Mouse (Mus musculus) cerebellum, adult 9-10 months (tissue): Measurements from ENCODE around the gene Carmil2.

Experiments
- DNase-seq: peaks from one replicate; pipeline ENCODE4 v3.0.0; 2022

Carmil2 gene

DNA sequence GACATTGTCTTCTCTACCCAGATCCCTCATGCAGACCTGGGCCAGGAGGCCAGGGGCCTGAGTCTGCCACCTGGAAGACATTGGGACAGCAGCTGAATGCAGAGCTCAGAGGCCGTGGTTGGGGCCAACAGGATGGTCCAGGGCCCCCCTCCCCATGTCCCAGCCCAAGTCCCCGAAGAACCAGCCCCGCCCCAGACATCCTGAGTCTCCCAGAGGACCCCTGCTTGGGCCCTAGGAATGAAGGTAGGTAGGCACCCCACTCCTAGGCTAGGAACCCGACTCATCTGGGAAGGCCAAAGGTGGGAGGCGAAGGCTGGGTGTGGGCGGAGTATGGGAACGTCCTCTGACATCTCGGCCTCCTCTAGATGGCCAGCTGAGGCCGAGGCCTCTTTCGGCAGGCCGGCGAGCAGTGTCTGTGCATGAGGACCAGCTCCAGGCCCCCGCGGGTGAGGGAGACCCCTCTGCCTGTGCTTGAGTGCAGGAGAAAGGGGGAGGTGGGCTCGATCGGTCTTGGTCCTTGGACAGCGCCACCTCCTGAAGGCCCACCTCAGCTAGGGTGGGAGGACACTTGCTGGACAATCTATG, 11.2 kb downstream of the Carmil2 start:
- DNase-seq, result no peak

DNA sequence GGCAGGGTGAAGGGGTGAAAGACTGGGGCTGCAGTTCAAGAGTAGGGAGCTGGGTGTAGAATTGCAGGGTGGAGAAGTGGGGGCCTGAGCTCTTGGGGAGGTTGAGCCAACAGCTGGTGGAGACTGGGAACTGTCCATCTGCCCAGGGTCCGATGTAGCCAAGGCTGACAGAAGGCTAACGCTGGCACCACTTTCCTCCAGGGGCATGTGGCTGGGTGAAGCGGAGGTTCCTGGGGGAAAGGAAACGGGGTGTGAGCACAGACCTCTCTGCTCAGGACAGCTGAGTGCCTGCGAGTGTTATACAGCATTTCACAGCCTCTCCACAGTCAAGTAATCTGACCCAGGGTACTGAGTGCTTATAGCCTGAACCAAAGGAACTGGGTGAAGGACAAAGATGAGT, 12.7 kb downstream of the Carmil2 start:
- no peak for DNase-seq

DNA sequence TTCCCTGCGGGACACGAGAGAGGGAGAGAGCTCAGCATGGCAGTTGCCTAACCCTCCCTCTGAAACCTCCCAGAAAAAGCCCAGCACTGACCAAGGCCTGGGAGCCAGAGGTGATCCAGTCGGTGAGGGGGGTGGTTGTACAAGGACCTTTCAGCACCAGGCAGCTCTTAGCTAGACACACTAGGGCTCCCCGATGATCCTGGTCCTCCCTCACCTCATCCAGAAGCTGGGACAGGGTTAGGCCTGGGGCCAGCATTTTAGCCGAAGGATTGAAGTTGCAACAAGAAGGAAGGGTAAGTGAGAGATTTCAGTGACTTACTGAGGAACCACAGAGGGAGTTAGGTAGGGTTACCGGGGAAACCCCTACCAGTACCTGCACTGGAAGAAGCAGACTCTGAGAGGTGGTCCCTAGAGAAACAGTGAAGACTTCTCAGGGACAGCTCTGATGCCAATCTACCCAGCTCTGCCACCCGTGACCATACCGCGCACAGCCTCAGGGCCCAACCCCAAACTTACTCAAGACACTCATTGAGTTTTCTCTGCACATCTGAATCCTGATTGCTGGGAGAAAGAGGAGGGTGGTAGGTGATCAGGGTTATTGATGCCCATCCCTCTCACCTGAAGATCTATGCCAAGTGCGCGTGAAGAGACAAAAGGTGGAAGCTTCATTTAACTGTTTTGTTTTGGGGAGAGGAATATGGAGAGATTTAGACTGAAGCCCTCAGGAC, 13.6 kb downstream of the Carmil2 start:
- DNase-seq, result peak; percentile 59

DNA sequence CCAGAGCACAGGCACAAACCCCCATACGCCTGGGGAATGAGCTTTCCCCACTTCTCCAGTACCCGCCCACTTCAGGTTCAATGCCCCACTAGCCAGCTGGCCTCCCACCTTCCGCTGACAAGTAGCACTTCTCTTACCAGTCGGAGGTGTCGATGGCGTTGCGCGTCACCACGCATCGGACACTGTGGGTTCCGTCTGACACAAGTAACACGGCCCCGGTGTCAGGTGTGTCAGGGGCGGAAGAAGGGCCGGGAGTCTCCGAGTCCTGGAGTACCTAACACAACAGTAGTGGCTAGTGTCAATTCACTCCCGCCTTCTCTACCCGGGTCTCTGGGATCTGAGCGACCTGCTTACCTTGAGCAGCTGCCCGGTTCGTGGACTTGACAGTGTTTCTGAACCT, 14.5 kb downstream of the Carmil2 start:
- no peak for DNase-seq

DNA sequence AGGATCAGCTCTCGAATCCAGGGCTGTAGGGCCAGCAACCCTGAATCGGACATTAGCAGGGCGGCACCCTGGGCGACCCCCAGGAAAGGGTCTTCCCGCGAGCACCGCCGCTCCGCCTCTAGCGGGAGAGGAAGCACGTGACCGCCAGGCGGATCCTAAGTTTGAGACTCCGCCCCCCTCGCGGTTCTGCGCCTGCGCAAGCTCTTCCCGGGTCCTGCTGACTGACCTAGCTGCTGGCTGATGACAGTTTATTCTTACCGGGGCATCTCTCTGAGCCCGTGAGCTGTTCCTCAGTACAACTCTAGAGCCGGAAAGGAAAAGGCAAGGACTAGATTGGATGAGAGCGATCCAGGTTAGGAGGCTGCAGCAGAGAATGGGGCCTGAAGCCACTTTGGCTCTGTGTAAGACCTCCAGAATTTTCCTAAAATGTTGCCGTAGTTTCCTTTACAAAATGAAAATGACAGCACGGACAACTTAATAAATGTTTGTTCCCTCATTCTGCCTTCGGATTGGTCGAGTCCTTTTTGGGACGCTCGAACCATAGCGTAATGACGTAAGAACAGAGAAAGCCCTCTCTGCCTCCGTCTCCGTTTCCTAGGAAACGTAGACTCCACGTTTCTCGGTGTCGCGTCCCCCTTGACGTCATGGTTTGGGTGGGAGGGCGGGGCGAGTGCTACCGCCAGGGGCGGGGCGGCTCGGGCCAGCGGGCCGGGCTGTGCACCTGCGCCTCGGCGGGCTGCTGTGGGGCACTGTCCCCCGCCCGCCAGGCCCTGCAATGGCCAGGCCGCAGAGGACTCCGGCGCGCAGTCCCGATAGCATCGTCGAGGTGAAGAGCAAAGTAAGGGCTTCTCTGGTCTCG, 15.1 kb downstream of the Carmil2 start, which contains the start of the genes Acd and Pard6a:
Gene Acd (minus strand): TSS at position 137 of the 859 bp plus-strand sequence.
Gene Pard6a (plus strand): TSS at position 183 of the 859 bp plus-strand sequence.
- DNase-seq, result peak; percentile 96

DNA sequence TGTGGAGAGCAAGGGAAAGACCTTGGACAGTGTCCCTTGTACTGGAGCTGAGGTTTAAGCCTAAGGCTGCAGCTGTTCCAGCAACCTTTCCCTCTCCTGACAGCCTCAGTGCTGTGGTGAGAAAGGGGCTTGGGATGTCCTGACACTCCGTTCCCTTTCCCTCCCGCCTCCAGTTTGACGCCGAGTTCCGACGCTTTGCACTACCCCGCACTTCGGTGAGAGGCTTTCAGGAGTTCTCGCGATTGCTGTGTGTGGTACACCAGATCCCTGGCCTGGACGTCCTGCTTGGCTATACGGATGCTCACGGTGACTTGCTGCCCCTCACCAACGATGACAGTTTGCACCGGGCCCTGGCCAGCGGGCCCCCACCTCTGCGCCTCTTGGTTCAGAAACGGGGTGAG, 15.9 kb downstream of the Carmil2 start:
- DNase-seq, result peak; percentile 72

DNA sequence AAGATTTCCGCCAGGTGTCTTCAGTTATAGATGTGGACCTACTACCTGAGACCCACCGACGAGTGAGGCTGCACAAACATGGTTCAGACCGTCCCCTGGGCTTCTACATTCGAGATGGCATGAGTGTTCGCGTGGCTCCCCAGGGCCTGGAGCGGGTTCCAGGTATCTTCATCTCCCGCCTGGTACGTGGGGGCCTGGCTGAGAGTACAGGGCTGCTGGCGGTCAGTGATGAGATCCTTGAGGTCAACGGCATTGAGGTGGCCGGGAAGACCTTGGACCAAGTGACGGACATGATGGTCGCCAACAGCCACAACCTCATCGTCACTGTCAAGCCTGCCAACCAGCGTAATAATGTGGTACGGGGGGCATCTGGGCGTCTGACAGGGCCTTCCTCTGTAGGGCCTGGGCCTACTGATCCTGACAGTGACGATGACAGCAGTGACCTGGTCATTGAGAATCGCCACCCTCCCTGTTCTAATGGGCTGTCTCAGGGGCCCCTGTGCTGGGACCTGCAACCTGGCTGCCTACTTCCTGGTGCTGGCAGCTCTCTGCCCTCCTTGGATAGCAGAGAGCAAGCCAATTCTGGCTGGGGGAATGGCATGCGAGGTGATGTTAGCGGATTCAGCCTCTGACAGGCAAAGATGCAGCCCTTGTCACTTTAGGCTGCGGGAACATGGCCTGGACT, 16.8 kb downstream of the Carmil2 start:
- peak; percentile 72 for DNase-seq

DNA sequence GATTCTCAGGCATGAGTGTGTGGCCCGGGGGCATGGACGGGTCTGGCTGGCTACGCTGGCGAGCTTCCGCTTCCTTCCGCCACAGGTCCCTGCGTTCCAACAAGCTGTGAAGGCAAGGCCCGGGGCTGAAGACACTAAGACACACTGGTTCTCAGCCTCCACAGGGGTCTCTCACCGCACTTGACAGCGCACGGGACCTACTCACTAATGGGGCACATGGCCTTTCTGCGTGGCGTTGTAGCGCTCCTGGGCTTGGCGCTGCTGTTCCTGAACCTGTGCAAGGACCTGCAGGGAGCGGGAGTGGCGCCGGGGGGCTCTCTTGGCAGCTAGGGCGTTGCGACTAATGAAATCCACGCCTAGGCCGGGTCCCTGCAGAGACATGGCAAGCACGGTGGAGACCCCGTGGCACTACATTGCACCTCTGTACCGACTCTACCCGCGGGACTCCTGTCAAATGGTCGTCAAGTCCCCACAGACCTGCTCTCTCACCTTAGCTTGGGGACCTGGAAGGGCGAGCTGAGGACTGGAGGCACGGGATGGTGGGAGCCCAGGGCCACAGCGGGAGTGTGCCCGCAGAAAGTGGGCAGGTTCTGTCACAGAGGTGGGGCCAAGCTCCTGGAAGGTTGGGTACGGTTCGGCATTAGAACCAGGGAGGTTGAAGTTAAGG, 18.2 kb downstream of the Carmil2 start:
- peak; percentile 73 for DNase-seq

DNA sequence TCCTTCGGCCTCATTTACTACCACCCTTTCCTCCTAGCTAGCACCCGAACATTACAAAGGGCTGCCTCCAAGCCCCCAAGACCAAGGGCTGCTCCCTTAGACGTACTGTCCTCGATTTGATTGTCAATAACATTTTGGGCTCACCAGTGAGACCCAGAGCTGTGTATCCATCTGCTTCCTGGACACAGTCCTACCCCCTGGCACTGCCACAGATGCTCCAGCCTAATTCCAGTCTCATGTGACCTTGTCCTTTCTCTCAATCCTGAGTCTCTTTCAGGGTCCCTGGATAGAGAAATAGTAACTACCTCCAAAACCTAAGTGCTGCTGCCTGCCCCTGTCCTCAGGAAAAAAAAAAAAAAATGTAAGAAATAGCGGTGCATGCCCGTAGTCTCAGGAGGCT, 18.9 kb downstream of the Carmil2 start:
- peak; percentile 94 for DNase-seq

DNA sequence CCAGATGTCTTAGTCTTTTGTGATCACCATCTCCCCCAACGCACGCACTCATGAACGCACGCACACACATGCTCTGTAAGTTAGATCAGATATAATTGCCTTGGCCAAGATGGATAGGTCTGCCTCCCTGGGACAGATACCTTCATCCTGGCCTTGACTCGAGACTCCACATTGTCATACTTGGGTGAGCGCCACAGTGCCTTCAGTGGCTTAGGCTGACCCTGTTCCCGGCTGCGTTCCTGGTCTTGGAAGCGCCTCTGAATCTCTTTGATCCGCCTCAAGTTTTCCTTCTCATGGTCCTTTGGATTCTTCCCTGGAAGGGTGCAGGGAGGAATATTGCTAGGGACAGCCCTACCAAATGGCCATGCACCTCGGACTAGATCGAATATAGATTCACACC, 20.4 kb downstream of the Carmil2 start:
- DNase-seq, result peak; percentile 63

DNA sequence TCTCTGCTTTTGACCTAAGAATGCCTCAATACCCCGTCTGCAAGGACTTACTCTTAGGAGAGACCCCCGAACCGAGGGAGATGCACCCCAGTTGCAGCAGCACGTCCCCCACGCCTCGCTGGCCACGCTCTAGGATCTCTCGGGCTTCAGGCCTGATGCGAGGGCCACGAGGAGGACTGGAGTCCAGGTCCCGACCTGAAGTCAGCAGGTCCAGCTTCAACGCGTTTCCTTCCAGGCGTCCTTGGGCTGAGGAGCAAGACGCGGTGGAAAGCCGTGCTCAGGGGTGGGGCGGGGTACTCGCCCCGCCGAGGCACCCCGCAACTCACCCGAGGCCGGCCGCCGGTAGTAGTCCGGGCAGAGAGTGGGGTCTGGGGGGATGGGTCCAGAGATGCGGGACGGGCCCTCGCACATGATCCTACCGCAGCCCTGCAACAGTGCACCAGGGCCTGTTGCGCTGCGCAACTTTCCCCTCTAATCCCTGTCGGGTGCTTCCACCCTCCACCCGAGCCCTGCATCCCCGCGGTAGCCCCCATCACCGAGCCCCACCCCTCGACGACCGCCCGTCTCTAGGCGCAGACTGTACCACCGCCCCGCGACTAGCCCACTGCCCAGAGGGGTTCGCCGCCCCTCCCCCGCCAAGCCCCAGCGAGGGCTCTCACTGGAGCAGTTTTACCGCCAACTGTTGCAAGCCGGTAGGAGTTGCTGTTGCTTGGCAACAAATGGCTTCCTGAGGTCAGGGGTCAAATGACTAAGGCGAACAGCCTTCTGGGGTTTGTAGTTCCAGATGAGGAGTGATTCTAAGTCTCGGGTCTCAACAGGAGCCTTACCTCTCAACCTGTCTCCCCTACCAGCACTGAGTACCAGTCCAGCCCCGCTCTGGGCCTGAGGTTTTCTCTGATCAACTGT, 21.7 kb downstream of the Carmil2 start, which contains the start of the genes 4933405L10Rik and Enkd1:
Gene 4933405L10Rik (plus strand): TSS at position 158 of the 906 bp plus-strand sequence.
Gene Enkd1 (minus strand): TSS at position 713 of the 906 bp plus-strand sequence.
- DNase-seq, result peak; percentile 93

DNA sequence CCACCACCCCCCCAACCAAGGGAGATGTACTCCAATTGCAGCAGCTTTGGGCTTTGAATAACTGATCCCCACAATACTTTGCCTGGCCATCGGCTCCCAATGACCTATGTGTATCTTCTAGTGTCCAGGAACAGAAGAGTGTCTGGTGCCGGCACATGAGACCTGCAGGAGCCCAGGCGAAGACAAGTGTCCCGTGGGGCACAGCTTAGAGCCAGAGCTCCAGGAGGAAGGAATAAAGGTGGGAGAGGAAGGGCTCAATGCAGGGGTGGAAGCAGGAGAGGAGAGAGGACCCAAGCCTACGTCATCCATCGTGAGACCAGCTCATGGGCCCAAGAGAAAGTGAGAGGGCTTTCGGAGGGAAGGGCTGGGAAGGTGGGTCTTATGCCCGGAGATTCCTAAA, 22.6 kb downstream of the Carmil2 start:
- peak; percentile 60 for DNase-seq

DNA sequence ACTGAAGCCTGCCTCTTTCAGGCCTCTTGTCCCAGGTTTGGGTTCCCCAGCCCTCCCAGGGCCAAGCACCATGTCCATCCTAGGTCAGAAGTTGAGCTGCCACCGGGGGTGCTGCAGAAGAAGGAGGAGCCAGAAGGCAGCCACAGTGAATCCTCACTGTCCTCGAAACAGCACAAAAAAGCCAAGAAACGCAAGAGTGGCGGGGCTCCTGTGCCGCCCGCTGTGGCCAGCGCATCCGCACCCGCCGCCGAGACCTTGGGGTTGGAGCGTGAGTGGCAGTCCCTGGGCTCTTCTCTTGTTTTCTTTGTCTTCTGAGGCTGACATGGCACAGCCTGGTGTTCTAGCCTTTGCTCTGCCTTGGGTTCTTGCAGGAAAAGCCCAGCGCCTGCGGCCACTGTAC, 23.2 kb downstream of the Carmil2 start:
- DNase-seq, result peak; percentile 47

DNA sequence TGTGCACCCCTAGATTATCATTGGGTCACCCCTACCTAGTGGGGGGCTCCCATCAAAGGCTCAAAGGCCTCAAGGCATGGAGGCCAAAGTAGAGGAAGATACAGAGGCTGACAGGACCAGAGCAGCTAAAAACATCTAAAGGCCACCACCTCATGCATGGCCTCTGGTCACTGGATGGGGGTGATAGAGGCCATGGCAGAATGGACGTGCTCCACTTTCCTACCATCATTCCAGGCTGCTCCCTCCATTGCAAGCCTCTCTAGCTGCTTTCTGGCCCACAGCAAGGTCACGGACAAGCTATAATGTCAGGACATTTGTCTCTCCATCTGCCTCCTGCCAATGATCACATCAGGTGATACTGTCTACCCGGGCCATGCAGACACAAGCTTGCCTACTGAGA, 26.2 kb downstream of the Carmil2 start:
- no peak for DNase-seq

DNA sequence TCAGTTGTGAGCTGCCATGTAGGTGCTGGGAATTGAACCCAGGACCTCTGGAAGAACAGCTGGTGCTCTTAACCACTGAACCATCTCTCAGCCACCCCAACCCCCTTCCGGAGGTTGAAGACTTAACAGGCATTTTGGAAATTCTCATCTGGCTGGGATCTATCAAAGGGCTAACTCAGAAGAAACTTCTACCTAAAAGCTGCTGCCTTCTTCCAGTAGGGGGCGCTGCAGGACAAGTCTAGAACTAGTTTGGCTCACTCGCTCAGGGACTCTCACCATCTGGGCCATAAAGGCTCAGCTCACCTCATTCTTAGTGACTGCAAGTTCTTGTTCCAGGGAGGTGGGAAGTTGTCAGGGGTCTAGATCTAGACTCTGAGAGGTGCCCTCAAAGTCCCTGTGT, 28.1 kb downstream of the Carmil2 start:
- DNase-seq, result peak; percentile 91

DNA sequence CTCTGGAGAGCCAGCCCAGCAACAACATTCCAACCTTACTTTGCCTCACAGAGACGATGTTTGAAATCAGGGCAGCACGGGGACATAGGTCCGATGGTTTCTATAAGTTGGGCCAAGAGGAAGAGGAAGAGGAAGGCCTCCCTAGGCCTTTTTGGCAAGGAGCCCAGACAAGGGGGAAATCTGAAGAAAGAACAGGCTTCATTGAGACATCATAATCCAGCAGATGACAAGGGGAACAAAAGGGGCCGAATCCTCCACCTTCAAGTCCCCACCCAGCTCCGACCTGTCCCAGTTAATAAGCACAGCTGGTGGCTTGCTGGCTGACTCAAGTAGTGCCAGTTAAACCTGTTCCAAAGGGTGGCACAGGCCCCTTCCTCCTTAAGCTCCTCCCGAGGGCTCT, 29.0 kb downstream of the Carmil2 start:
- no peak for DNase-seq

DNA sequence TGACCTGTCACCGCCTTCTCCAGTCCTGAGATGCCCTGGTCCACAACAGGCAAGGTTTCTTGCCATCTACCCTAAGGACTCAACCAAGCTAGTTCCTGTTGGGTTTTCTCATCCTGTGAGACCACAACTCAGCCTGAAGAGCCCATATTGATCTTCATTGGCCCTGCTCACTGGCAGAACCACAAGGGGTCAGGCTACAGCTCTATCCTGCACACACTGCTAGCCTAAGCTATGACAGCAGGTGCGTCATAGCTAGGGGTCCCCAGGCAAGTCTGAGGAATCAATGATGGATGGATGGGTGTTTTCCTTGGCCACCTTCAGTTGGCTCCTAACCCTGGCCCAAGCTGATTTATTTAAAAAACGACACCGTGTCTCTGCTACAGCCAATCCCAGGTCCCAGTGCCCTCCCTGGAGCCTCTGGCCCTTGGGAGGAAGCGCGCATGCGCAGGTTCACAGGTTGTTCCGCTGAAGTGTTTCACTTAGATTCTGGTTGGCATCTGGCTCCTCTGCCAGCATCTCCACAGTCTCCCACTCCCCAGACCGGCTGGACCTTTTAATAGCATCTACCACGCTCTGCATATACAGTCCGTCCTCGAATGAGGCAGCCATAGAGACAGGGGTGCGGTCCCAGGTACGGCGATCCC, 30.4 kb downstream of the Carmil2 start:
- no peak for DNase-seq

DNA sequence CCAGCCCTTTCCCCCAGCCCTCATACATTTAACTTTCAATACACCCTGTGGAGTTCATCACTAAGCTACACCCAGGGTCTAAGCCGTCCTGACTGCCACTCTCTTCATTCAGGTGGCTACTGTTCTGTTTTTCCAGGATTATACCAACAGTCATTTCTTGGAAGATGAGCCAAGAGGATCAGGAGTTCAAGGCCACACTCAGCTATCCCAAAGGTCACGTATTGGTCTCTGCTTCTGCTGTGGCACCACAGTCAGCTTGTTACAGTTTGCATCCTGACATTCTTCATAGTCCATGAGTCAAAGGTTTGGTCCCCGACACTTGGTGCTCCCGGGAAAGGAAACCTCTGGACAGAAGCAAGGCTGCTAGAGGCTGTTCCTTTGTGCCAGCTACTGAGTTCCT, 33.6 kb downstream of the Carmil2 start:
- DNase-seq, result no peak

DNA sequence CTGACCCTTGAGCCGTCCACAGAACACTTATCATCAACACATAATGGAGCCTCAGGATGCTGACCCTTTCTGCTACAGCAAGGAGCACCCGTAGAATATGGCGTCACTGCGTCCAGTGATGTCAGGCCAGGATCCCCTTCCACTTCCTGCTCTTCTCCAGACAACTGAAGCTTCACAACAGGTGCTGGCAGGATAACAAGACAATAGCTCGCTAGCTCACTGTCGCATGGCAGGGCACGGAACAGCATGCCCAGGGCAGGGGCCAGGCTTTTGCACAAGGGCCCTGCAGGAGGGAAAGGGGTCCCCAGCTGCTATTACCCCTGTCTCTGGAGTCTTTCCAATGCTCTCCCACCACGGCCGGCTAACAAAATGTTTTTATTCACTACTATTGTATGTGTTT, 36.8 kb downstream of the Carmil2 start:
- no peak for DNase-seq

DNA sequence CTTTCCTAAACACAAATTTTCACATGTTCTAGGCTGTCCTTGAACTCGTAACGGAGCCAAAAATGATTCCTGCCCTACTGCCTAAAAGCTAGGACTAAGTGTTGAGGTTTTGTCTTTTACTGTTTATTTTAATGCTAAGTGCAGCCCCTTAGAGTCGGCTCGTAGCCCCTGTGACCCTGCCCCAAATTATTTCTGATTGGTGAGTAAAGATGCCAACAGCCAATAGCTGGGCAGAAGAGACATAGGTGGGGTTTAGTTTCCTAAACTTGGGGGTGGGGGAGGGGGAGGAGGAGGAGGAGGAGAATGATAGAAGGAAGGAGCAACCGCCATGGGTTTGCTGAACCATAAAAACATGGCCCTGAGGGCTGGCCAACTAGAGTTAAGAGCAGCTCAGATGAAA, 39.7 kb downstream of the Carmil2 start:
- DNase-seq, result no peak
